Mouse (Mus musculus): ENCODE data around the gene Pgm3.
"Not testable (repeated sequence)": the region's sequence is repeated elsewhere in the genome, so short reads cannot be mapped to it uniquely, and the experiment has no call there.

The Pgm3 gene
- long read RNA-seq, experiment 1, transcript Pgm3-201 (13 exons, 2,666 nt): major isoform, 19 of 25 reads
- long read RNA-seq, experiment 1, partial matches to known transcripts: 3 of 25 reads
- long read RNA-seq, experiment 1, other reads (novel, unspliced or antisense): 2 of 25 reads
- long read RNA-seq, experiment 2, transcript Pgm3-201 (13 exons, 2,666 nt): major isoform, 21 of 30 reads
- long read RNA-seq, experiment 2, partial matches to known transcripts: 5 of 30 reads
- long read RNA-seq, experiment 2, other reads (novel, unspliced or antisense): 3 of 30 reads

- intact Hi-C loops (cut with DNase I): loop anchor here (5.0 to 10.0 kb wide), 2 partner anchors 104 to 797 kb away; partner anchors contain the start of gene Dop1a
Measured at GRCm38 (mm10) chr9:86571540-86572135, at the start of gene Pgm3, which contains the start of gene Rwdd2a. Gene Pgm3, minus strand, starts transcription at chr9:86571842. Gene Rwdd2a, plus strand, starts transcription at chr9:86571991.

GRCm38 (mm10) chr9:86619341-86620139 is 47.9 kb upstream of the Pgm3 start:
- intact Hi-C loops (cut with DNase I): no loop called here

GRCm38 (mm10) chr9:86617837-86618492 is 46.3 kb upstream of the Pgm3 start:
- intact Hi-C loops (cut with DNase I): no loop called here

- intact Hi-C loops (cut with DNase I): no loop called here
Measured at GRCm38 (mm10) chr9:86615765-86616164, 44.1 kb upstream of the Pgm3 start.

- intact Hi-C loops (cut with DNase I): no loop called here
Measured at GRCm38 (mm10) chr9:86612091-86612490, 40.4 kb upstream of the Pgm3 start.

GRCm38 (mm10) chr9:86605776-86606175 is 34.1 kb upstream of the Pgm3 start:
- intact Hi-C loops (cut with DNase I): no loop called here

- intact Hi-C loops (cut with DNase I): no loop called here
Measured at GRCm38 (mm10) chr9:86599723-86600303, 28.2 kb upstream of the Pgm3 start.

- intact Hi-C loops (cut with DNase I): not testable (repeated sequence)
Measured at GRCm38 (mm10) chr9:86596983-86597382, 25.3 kb upstream of the Pgm3 start.

- intact Hi-C loops (cut with DNase I): not testable (repeated sequence)
Measured at GRCm38 (mm10) chr9:86594357-86594767, 22.7 kb upstream of the Pgm3 start.

GRCm38 (mm10) chr9:86592676-86593668 is 21.3 kb upstream of the Pgm3 start:
- intact Hi-C loops (cut with DNase I): loop anchor here (2.0 kb wide), 2 partner anchors 154 to 208 kb away; no protein-coding TSS in a partner anchor

GRCm38 (mm10) chr9:86587019-86587795 is 15.6 kb upstream of the Pgm3 start:
- intact Hi-C loops (cut with DNase I): no loop called here

GRCm38 (mm10) chr9:86583740-86584139 is 12.1 kb upstream of the Pgm3 start:
- intact Hi-C loops (cut with DNase I): no loop called here

- intact Hi-C loops (cut with DNase I): loop anchor here (10.0 kb wide), 1 partner anchor 805 kb away; no protein-coding TSS in a partner anchor
Measured at GRCm38 (mm10) chr9:86579657-86580056, 8.0 kb upstream of the Pgm3 start.

- intact Hi-C loops (cut with DNase I): loop anchor here (10.0 kb wide), 1 partner anchor 800 kb away; no protein-coding TSS in a partner anchor
Measured at GRCm38 (mm10) chr9:86575178-86575577, 3.5 kb upstream of the Pgm3 start.

- intact Hi-C loops (cut with DNase I): loop anchor here (5.0 to 10.0 kb wide), 2 partner anchors 106 to 799 kb away; partner anchors contain the start of gene Dop1a
Measured at GRCm38 (mm10) chr9:86573616-86574303, 2.1 kb upstream of the Pgm3 start.

- intact Hi-C loops (cut with DNase I): loop anchor here (5.0 to 10.0 kb wide), 2 partner anchors 105 to 798 kb away; partner anchors contain the start of gene Dop1a
Measured at GRCm38 (mm10) chr9:86572636-86573291, 1.1 kb upstream of the Pgm3 start.

GRCm38 (mm10) chr9:86572196-86572595 is 554 bp upstream of the Pgm3 start:
- intact Hi-C loops (cut with DNase I): loop anchor here (5.0 to 10.0 kb wide), 2 partner anchors 105 to 797 kb away; partner anchors contain the start of gene Dop1a
